Mouse (Mus musculus) erythroblast, embryonic 14.5 days (primary cell): ENCODE data around the gene Cdk14.

Source experiments
- GATA1 ChIP-seq: IDR thresholded peaks from 2 replicates; pipeline ENCODE4 v1.6.1; 2012; ENCODE audit warnings: low read length, inconsistent platforms, mixed read lengths
- TAL1 ChIP-seq: IDR thresholded peaks from 3 replicates; pipeline ENCODE4 v1.6.1; 2012; ENCODE audit warnings: low read length, inconsistent platforms, mixed read lengths

DNA sequence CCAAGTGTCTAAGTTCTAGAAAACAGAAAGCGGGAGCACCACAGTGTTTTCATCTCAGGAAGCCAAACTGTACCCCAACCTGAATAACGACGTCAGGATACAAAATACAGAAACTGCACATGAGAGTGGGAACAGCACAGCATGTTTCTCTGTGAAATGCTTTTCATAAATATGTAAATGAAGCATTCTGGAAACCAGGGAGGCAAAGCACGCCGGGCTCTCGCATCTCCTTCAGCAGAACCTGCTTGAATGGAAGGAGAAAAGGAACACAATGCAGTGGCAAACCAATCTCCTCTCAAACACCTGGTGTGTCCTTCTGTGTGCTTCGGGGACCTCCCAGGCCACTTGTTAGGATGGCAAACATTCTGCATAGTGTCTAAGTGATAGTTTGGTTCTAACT lies 46.6 kb downstream of the Cdk14 start:
- TF ChIP-seq GATA1 (no peak), TAL1 (no peak)
